Mouse (Mus musculus): Measurements from ENCODE around the gene Clip4.

GRCm38 (mm10) chr17:71868828-71869227, 100.6 kb downstream of the Clip4 start:
- TF ChIP-seq CTCF (conservative IDR thresholded peaks at IDR 0.05; ENCODE audit: low read length) = no peak
- no peak for TF ChIP-seq NANOG (IDR thresholded peaks at IDR 0.05; ENCODE audit: borderline replicate concordance, low read length)
- TF ChIP-seq POU5F1 (IDR thresholded peaks at IDR 0.05; ENCODE audit: borderline replicate concordance, low read length) = no peak

All from E14TG2a.4 (cell line).